Mouse (Mus musculus) brain, embryonic 18.5 days (tissue): Measurements from ENCODE around the gene 4430402I18Rik.

Experiments
- DNase-seq: peaks from one replicate; pipeline ENCODE4 v3.0.0-alpha.2; 2012; ENCODE audit warnings: low read depth, low spot score

The 4430402I18Rik gene

DNA sequence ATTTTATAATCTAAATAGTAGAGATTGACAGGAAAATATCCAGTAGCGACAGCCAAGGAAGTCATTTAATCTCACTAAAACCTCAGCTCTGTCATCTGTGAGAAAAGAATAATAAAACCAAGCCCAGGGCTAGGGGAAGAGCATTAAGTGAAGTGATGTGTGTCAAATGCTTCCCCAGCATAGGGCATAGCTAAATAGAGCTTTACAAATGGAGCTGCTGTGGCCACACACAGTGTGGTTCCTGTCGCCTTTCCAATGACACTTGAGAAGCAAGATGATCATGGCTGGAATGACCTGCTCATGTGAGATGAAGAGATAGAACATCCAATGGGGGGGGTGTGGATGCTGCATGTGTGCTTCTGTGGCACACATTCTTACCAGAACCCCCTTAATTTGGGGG lies 65.5 kb downstream of the 4430402I18Rik start:
- DNase-seq, result no peak

DNA sequence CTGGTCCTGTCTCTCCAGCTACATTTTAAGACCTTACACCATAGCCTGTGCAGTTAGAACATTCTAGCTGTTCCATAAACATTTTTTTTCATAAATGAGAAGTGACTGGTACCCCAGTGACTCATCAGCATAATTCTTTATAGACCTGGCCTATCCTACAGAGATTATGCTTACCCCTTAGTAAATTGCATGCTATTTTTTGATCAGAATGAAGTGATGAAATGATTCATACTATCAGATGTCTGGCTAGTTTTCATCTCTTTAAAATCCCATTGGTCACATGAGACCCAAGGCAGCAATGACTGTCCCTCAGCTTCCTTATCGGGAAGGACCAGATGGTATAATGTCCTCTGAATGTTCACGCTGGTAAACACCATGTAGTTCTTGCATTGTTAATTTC lies 66.8 kb downstream of the 4430402I18Rik start:
- no peak for DNase-seq

DNA sequence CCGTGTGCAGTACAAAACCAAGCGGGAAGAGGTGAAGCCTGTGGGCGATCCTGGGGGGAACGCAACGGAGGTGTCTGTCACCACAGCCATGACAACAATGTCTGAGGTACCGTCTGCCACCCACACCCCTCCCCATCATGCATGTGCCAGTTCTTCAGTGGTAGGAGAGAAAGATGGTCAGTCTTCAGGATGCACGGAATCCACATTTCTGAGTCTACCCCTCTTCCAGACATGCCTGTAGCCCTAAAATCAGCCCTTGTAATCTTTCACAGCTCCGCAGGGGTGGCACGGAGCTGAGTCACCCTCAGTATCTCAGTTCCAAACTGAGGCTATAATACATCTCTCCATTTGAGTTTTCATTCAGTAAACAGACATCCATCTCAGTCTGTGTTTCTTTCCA lies 70.1 kb downstream of the 4430402I18Rik start:
- DNase-seq, result no peak

DNA sequence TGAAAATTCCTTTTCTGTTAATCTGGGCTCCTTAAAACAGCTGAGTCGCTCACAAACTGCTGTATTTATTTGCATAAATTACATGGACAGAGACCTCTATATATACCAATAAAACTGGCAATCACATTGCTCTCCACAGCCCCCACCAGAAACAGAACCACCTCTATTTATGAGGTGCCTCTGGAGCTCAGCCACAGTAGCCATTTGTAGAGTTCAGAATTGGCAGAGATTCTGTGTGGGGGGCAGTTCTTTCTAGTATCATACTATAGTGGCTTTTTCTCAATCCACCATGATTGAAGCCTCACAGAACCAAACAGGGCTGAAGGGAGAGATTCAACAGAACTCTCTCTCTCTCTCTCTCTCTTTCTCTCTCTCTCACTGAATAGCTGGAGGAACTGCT lies 71.0 kb downstream of the 4430402I18Rik start:
- DNase-seq, result no peak

DNA sequence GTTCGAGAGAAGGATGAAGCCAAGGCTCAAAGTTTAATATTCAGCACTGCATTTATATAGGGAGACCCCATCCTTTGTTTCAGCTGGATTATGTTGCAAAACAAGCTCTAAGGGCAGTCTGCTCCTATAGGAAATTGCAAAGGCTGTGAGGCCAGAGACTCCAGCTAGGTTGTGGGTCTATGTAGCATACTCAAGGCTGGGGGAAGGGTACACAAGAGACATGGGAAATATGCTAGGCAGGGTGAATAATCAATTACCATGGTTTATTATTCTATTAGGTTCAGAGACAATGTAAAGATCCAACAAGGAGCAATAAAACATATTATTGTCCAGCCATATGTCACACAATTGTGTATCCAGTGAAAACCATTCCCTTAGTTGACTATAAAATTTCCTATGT lies 75.7 kb downstream of the 4430402I18Rik start:
- DNase-seq, result no peak

DNA sequence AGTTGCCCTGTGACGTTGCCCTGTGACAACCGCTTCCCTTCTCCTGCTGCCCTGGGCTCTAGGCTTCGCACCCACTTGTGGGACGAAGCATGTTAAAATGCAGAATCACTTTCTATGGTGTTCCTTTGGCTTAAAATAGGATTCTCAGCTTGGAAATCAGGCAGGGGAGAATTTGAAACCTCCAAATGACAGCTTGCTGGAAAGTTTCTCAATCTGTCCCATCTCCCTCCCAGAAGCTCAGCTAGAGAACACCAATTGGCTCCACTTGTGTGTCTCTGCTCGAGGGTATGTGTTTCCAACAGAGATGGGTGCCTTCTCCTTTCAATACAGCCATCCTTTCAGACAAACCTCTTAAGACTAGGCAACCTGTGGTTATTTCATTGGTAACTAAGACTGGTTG lies 76.4 kb downstream of the 4430402I18Rik start:
- no peak for DNase-seq

DNA sequence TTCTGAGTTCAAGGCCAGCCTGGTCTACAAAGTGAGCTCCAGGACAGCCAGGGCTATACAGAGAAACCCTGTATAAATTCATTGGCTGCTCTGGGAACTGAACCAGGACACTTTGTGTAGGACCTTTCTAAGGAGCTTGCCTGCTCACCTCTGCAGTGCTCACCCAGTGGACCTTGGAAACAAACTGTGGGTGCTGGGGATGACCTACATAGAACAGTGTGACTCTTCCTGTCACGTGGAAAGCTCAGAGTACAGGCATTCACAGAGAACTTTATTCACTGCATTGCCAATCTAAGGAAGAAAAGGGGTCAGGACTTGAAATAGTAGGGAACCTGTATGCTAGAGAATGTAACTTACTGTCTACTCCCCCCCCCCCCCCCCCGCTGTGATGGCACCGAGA lies 78.3 kb downstream of the 4430402I18Rik start:
- DNase-seq, result no peak

DNA sequence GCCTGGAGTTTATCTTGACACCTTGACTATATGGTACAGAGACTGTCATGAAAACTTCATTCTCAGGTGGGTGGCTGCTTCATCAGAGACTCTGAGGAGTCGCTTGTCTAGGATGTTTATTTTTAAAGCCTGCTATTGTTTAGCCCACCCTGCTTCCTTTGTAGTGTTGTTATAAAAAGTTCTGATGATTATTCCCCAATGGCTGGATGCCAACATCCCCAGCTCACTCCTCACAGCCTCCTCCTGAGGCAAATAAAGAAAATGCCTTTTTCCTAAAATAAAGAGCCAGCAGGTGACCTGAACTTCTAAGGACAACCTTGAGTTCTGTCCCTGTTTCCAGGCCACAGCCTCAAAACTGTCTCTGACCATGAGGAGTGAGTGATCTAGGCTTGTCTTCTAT lies 79.1 kb downstream of the 4430402I18Rik start:
- no peak for DNase-seq

DNA sequence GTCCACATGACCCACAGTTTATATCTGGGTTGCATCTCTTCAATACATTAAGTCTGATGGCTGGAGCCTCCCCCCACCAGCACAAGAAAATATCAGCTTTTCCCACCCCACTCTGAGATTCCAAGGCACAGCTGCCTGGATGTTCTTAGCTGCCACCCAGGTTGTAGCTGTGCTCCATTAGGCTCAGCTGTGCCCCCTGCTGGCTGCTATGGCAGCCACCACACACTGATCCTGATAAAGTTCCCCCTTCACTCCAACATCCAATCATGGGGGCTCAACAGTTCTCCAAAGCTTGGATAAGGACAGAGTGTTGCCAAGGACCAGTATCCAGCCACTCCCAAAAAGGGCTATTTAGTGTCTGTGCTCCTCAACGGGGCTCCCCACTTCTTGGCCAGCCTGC lies 84.5 kb downstream of the 4430402I18Rik start:
- DNase-seq, result no peak

DNA sequence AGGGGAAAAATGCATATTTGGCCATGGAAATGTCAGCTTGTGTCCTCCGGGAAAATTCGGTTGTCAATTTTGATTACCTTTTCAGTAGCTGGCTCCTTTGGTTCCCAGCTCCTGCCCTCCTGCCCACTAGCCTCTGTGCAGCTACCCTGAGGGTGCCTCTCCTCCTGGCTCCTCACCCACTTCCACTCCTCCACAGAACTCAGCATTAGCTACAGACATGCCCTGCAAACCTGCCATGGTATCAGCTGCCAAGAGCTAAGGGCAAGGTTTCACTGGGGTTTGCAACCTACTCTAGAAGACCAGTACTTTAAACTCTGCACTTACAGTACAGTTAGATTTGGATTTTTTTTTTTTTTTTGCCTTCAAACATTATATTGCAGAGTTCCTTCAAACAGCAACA lies 88.1 kb downstream of the 4430402I18Rik start:
- no peak for DNase-seq

DNA sequence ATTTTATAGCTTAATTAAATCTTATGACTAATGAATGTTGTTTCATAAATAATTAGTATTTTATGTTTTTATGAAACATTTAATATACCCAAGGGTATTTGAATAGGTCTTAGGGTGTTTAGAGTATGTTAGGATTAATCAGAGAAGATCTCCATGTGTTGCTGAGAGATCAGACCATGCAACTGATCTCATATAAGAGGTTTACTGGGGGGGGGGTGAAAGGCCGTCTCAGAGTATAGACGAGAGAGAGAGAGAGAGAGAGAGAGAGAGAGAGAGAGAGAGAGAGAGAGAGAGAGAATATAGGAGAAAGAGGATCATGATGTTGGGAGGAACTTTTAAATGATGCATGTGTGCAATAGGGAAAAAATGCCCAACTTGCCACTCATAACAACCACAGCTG lies 97.2 kb downstream of the 4430402I18Rik start:
- DNase-seq, result no peak

DNA sequence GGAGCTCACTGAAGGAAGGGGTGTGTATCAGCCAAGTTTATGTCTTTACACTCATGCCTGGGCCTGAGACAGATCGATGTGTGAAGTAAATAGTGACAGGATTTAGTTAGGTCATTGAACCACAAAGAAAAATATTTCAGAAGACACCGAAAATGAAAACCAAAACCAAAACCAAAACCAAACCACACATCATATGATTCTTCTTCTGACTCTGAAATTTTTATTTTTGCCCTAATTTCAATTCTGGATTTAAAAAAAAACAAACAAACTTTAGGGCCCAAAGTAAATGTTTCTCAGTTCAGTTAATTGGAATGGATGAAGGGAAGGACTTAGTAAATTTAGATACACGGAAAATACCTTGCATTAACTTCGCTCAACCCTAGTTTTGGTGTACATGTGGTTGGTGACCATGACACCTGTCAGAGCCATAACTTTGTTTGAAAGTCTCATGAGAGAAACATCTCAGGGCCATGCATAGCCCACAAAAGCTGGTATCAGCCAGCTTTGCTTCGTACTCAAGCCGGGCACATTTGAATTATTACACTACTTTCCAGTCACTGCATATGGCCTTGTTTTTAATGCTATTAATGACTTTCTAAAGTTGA lies 98.2 kb downstream of the 4430402I18Rik start:
- no peak for DNase-seq

DNA sequence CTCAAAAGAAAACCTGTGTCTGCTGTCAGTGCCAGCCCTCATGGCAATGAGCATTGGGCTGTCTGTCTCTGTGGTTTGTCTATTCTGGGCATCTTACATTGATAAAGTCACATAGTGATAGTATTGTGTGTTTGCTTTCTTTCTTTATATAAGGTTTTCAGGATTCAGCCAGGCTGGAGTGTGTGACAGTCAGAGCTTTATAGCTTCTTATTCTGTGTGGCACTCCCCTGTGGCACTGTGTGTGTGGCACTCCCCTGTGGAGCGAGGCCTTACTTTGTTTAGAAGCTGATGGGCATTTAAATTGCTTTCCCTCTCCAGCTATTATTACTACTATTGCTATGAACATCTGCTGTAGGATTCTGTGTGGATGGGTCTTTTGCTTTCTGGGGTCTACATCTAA lies 102.1 kb downstream of the 4430402I18Rik start:
- no peak for DNase-seq

DNA sequence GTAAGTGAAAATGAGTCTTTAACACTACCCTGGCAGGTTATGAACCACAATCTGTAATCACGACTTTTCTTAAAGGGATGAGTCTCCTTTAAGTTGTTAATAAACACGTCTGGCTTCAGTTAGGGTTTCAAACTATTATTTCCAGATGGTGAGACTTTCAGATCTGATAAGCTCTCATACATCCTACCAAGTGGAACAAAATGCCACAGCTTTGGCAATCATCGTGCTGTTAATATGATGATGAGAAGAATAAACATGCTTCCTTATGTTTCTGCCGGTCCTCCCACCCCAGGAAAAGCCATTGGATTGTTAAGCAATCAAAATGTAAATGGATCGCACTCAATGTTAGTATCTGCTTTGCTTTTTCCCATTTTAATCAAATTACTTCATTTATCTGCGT lies 102.6 kb downstream of the 4430402I18Rik start:
- DNase-seq, result peak; percentile 36

DNA sequence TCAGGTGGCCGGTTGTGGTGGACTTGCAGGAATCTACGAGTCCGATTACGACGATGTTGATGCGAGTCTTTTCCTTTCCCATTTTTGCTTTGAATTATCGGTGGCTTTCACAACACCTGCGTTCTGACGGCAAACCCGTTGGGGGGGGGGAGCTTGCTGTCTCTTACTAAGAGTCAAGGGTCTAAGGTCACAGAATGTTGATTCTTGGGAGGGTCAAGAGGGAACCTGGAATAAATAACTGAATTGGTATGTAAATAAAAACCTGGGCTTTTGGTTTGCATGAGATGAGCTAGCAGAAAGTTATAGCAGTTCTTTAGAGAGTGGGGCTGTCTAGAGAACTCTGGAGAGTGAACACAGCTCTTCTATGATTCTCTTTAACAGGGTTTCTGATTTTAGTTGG lies 104.0 kb downstream of the 4430402I18Rik start:
- DNase-seq, result no peak

DNA sequence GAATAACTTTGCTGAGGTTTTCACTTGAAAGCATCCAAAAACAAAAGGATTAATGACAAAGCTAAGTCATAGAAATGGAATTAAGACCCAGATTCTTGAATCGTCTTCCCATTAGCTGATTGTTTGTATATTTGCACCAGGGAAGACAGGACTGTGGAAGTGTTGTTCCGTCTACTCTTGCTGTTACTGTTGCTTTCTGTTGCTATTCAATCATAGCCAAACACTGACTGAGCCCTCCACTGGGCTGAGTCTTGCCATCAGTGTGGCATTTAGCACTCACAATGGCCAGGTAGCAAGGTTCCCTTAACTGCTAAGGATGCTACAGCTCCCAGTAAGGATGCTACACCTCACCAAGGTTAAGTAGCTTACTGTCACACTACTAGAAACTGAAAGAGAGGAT lies 107.4 kb downstream of the 4430402I18Rik start:
- no peak for DNase-seq

DNA sequence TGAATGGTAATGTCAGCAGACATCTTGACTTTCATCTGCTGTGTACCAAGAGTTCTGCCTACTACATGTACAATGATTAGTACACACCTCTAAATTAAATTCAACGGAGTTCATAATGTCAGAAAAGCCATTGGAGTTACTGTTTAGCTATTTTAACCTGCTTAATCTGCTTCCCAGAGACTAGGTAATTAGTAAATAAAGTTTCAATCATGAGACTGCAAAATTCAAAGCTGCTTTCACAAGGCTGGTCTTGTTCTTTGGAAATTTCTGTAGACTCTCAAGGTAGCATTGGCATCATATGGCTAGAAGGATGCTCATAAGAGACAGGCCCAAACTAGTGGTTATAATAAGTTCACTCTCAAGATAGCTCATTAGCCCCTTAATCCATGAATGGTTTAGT lies 112.8 kb downstream of the 4430402I18Rik start:
- no peak for DNase-seq

DNA sequence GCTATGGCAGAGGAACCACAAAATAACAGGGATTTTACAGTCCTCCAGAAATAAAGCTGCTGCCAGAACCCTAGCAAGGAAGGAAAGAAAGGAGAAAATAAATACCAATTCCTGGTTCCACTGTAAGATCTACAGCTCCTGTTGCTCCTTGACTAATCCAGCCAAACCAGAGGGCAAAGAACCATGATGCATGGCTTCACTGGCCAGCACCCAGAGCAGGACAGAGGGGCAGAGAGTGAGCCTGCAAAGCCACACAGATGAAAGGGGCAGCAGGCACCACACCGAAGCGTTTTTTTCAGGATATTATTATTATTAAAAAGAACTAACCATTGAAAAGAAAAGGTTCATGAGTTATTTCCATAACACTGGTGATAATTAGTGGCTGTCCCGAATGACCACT lies 115.6 kb downstream of the 4430402I18Rik start:
- DNase-seq, result no peak

DNA sequence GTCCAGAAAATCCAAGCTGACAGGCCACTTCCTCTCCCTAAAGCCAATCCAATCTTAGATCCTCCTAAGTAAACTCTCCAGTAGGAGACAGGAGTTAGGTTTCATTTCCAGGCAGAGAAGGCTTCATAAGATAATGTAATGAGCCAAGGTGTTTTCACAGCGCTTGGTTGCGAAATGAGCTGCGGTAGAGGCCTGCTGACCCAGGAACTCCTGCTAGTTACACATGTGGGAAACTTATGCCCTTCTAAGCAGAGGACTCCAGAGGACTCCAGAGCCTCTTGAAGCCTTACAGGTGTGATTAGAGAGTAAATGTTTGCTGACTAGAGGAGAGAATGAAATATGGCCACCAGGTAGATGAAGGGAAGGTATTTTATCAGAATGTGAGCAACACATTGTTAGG lies 117.1 kb downstream of the 4430402I18Rik start:
- DNase-seq, result no peak

DNA sequence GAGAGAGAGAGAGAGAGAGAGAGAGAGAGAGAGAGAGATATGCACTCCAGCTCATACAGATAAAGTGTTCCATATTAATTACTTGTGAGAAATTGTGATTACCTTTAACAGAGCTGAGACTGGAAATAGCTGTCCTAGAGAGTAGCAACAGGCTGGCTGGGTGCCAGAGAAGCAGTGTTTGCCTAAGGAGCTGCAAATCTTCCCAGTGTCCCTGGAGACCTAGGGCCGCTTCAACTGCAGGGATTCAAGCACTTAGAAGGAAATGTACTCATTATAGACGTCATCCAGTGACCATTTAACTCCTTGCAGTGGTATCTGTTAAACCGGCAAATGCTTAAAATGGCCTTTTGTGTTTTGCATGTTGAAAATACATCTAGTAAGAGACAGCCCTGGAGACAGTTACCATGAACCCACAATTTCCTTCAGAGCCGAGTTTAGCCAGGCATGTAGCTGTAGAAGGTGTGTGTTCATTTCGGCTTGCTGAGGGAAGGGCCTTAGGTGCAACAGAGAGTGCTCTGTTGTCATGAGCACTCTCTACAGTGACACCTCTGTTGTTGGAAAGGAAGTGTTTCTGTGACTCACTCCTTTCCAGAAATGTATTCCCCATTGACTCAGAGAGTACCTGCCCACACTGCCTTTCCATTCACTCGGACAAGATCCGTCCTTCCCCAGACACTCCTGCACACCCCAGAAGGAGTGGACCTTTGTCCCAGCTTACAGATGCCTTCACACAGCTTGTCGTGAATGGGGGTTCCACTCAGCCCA lies 122.5 kb downstream of the 4430402I18Rik start:
- DNase-seq, result no peak
